Mouse (Mus musculus) kidney, embryonic 15.5 days (tissue): ENCODE data around the gene Olfr1179. TPM values are rescaled to one million over a fixed set of nuclear protein-coding genes. Genes with fewer than 3 reads are reported as not detected.
"Not testable (repeated sequence)": the region's sequence is repeated elsewhere in the genome, so short reads cannot be mapped to it uniquely, and the experiment has no call there.

Source experiments
- ATAC-seq: fragments of 200-750 bp; cut with Nextera tagmentation; replicated peaks from 2 replicates; pipeline ENCODE4 v1.8.0; 2017; ENCODE audit warnings: moderate TSS enrichment; ENCODE audit not compliant: low FRiP score
- H3K27ac ChIP-seq: fragments of 300-500 bp; sonication (generic); 2 replicates; pipeline ENCODE4 v1.5.1; 2015; ENCODE audit warnings: mild to moderate bottlenecking, inconsistent platforms
- H3K27me3 ChIP-seq: fragments of 300-500 bp; sonication (generic); 2 replicates; pipeline ENCODE4 v1.6.1; 2015; ENCODE audit warnings: inconsistent platforms
- H3K36me3 ChIP-seq: fragments of 300-500 bp; sonication (generic); 2 replicates; pipeline ENCODE4 v1.6.1; 2015; ENCODE audit warnings: inconsistent platforms
- H3K4me1 ChIP-seq: fragments of 300-500 bp; sonication (generic); 2 replicates; pipeline ENCODE4 v1.6.1; 2015; ENCODE audit warnings: inconsistent platforms
- H3K4me2 ChIP-seq: fragments of 300-500 bp; sonication (generic); 2 replicates; pipeline ENCODE4 v1.6.1; 2015; ENCODE audit warnings: moderate library complexity, mild to moderate bottlenecking, inconsistent platforms
- H3K4me3 ChIP-seq: fragments of 300-500 bp; sonication (generic); replicated peaks from 2 replicates; pipeline ENCODE4 v1.5.1; 2015; ENCODE audit warnings: mild to moderate bottlenecking, inconsistent platforms
- H3K9ac ChIP-seq: fragments of 300-500 bp; sonication (generic); 2 replicates; pipeline ENCODE4 v1.6.1; 2015; ENCODE audit warnings: mild to moderate bottlenecking, inconsistent platforms
- H3K9me3 ChIP-seq: fragments of 300-500 bp; sonication (generic); replicated peaks from 2 replicates; pipeline ENCODE4 v1.6.1; 2016; ENCODE audit warnings: inconsistent platforms
- WGBS: fragments of 180-500 bp; shearing (Covaris S2); methylation state at CpG from one replicate; pipeline ENCODE4 v1.1.7; 2015; ENCODE audit warnings: mixed read lengths; 5-methylcytosine and 5-hydroxymethylcytosine counted together
- polyA plus RNA-seq: library from polyadenylated mRNA; unstranded; fragments of >200 nt; fragmentation: Nextera tagmentation; extraction: Ambion mirVana; gene quantifications from 2 replicates; pipeline ENCODE4 v1.2.1, GENCODE M21; 2015

Olfr1179 gene
- polyA plus RNA-seq, result not detected in 2 replicates

GRCm38 (mm10) chr2:88406353-88406752 lies at the start of gene Olfr1179:
TSS of gene Olfr1179 (minus strand) at chr2:88406453.
- 82% methylated on average over 3 of the region's 3 CpGs for WGBS
- no peak for ATAC-seq

GRCm38 (mm10) chr2:88454567-88454966 lies 48.3 kb upstream of the Olfr1179 start, which contains the start of gene Olfr1183:
TSS of gene Olfr1183 (plus strand) at chr2:88454867.
- H3K27me3 ChIP-seq, H3K36me3 ChIP-seq, H3K4me3 ChIP-seq, H3K4me2 ChIP-seq, H3K9ac ChIP-seq, H3K27ac ChIP-seq, H3K4me1 ChIP-seq, ATAC-seq, H3K9me3 ChIP-seq: not testable (repeated sequence)
- WGBS, result 83% methylated on average over 1 of the region's 1 CpGs

More at GRCm38 (mm10) chr2:88406353-88406752, at the start of gene Olfr1179:
- H3K9ac ChIP-seq, result no peak within 1 kb of the TSS
- H3K4me3 ChIP-seq, result no peak within 1 kb of the TSS
- H3K9me3 ChIP-seq, result no peaks in the 10 kb centered on the region
- H3K4me2 ChIP-seq, result no peak within 1 kb of the TSS
- H3K4me1 ChIP-seq, result no peaks in the 10 kb centered on the region
- H3K27me3 ChIP-seq, result no peaks in the 10 kb centered on the region
- H3K27ac ChIP-seq, result no peak within 1 kb of the TSS
- H3K36me3 ChIP-seq, result no peaks in the 10 kb centered on the region

- H3K27ac ChIP-seq, result no peak within 1 kb of the TSS
- no peaks in the 10 kb centered on the region for H3K9me3 ChIP-seq
- no peaks in the 10 kb centered on the region for H3K27me3 ChIP-seq
- no peaks in the 10 kb centered on the region for H3K36me3 ChIP-seq
- no peak within 1 kb of the TSS for H3K4me2 ChIP-seq
- H3K4me1 ChIP-seq, result no peaks in the 10 kb centered on the region
- no peak within 1 kb of the TSS for H3K9ac ChIP-seq
- WGBS, result 96% methylated on average over 1 of the region's 1 CpGs
- no peak for ATAC-seq
- H3K4me3 ChIP-seq, result no peak within 1 kb of the TSS
Observed at GRCm38 (mm10) chr2:88449031-88449430, 42.8 kb upstream of the Olfr1179 start, which contains the start of gene Gm13757. TSS of gene Gm13757 (minus strand) at chr2:88449131.

DNA sequence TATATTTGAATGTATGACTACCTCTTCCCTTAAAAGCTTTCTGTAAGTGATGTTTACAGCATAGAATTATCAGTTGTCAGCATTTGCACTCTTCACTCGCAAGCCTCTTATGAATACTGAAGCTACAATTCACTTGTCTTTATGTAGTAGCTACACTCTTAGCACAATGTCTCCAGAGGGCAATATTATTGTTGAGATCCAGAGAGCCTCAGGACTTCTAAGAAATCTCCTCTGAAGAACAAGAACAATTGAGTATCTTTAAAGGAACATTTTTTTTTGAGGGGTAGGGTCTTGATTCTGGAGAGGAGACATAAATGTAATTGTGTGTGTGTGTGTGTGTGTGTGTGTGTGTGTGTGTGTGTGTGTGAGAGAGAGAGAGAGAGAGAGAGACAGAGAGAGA lies 19.8 kb upstream of the Olfr1179 start, which contains the start of gene Olfr1181:
Gene Olfr1181, minus strand, starts transcription at position 101 of the 400 bp plus-strand sequence.
- Histone ChIP-seq H3K36me3 (no peaks in the 10 kb centered on the region), H3K9ac (no peak within 1 kb of the TSS), H3K27ac (no peak within 1 kb of the TSS), H3K4me1 (no peaks in the 10 kb centered on the region), H3K4me2 (no peak within 1 kb of the TSS), H3K27me3 (no peaks in the 10 kb centered on the region), H3K9me3 (no peaks in the 10 kb centered on the region), H3K4me3 (no peak within 1 kb of the TSS)
- WGBS, result 97% methylated on average over 1 of the region's 1 CpGs
- no peak for ATAC-seq

DNA sequence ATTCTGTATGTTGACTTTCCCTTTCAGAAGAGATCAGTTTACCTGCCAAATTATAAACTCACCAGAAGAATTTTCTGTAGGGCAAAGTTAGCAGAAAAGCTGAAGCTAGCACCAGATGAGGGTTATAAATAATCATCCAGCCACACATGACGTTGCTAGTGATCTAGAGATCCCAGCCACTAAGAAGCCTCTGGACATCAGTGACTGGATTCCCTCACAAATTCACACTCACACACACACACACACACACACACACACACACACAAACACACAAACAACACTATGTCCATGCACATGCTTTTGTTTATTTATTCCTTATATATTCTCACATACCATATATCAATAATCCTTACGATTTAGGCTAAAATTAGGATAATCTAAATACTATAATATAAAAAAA lies 12.8 kb upstream of the Olfr1179 start, which contains the start of gene Olfr1180:
Gene Olfr1180, minus strand, starts transcription at position 101 of the 400 bp plus-strand sequence.
- WGBS, result 66% methylated on average over 2 of the region's 2 CpGs
- Histone ChIP-seq H3K9ac (no peak within 1 kb of the TSS), H3K27ac (no peak within 1 kb of the TSS), H3K4me3 (no peak within 1 kb of the TSS), H3K9me3 (no peaks in the 10 kb centered on the region), H3K27me3 (no peaks in the 10 kb centered on the region), H3K4me1 (no peaks in the 10 kb centered on the region), H3K4me2 (no peak within 1 kb of the TSS), H3K36me3 (no peaks in the 10 kb centered on the region)
- no peak for ATAC-seq

DNA sequence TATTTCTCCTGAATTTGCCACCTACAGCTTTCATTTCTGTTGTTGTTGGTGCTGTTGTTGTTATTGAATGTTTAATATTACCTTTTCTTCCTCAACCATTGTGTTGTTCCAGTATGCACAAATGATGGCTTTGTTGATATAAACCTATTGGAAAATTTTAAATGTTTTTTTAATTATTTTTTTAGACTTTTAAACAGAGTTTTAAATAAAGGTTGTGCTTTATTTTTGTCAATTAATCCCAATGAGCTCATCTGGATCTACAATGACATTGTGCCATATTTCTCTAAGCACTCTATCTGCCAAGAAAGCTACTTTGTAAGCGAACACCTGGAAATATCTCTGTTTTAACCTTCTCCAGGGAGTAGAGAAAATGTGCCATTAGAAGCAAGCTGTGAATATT lies 19.5 kb downstream of the Olfr1179 start, which contains the start of gene Olfr1178:
Gene Olfr1178, plus strand, starts transcription at position 301 of the 400 bp plus-strand sequence.
- Histone ChIP-seq H3K9me3 (no peaks in the 10 kb centered on the region), H3K27me3 (no peaks in the 10 kb centered on the region), H3K4me1 (no peaks in the 10 kb centered on the region), H3K4me2 (no peak within 1 kb of the TSS), H3K4me3 (no peak within 1 kb of the TSS), H3K27ac (no peak within 1 kb of the TSS), H3K36me3 (no peaks in the 10 kb centered on the region), H3K9ac (no peak within 1 kb of the TSS)
- no peak for ATAC-seq
- WGBS, result 82% methylated on average over 1 of the region's 1 CpGs

DNA sequence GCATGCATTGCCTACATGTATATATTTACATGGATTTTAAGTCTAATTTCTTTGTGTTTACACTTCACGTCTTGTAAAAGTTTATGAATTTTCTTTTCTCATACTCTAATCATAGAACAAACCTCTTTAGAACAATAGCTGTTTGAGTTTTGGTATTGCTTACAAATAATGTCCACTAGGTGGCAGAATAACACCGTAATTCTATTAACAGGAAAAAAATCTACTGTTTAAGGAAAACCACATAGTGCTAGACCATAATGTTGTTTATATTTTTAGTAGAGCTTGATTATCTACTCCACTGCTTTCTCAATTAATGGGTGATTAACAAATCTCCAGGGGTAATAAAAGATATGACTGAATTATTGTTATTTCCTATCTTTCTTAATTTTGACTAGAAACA lies 49.9 kb downstream of the Olfr1179 start:
- Histone ChIP-seq H3K36me3 (no peaks in the 10 kb centered on the region), H3K27me3 (no peaks in the 10 kb centered on the region), H3K4me1 (no peaks in the 10 kb centered on the region), H3K9ac (no peak overlapping the region), H3K27ac (no peak overlapping the region), H3K4me3 (no peak overlapping the region), H3K9me3 (no peaks in the 10 kb centered on the region), H3K4me2 (no peak overlapping the region)
- ATAC-seq, result no peak
- 3% methylated on average over 2 of the region's 2 CpGs for WGBS

Other genes with a start within 250 kb of the Olfr1179 start
- gene Olfr1168, start 224.6 kb downstream of the Olfr1179 start, polyA plus RNA-seq, result not detected in 2 replicates
- not detected in 2 replicates for gene Olfr1170, start 178.1 kb downstream of the Olfr1179 start, polyA plus RNA-seq
- not detected in 2 replicates for gene Olfr1173, start 126.6 kb downstream of the Olfr1179 start, polyA plus RNA-seq
- not detected in 2 replicates for gene Olfr1174-ps, start 91.3 kb downstream of the Olfr1179 start, polyA plus RNA-seq
- gene Olfr1175-ps, start 79.2 kb downstream of the Olfr1179 start, polyA plus RNA-seq, result not detected in 2 replicates
- gene Olfr1176, start 69.7 kb downstream of the Olfr1179 start, polyA plus RNA-seq, result not detected in 2 replicates
- not detected in 2 replicates for gene Olfr1177-ps, start 60.0 kb downstream of the Olfr1179 start, polyA plus RNA-seq
- gene Olfr1178, start 19.4 kb downstream of the Olfr1179 start, polyA plus RNA-seq, result not detected in 2 replicates
- gene Olfr1180, start 12.7 kb upstream of the Olfr1179 start, polyA plus RNA-seq, result not detected in 2 replicates
- gene Olfr1181, start 19.7 kb upstream of the Olfr1179 start, polyA plus RNA-seq, result not detected in 2 replicates
- gene Gm13757, start 42.7 kb upstream of the Olfr1179 start, polyA plus RNA-seq, result not detected in 2 replicates
- gene Olfr1183, start 48.4 kb upstream of the Olfr1179 start, polyA plus RNA-seq, result not detected in 2 replicates
- gene Olfr1184, start 77.1 kb upstream of the Olfr1179 start, polyA plus RNA-seq, result not detected in 2 replicates
- not detected in 2 replicates for gene Olfr1185-ps1, start 86.9 kb upstream of the Olfr1179 start, polyA plus RNA-seq
- gene Olfr1186, start 112.1 kb upstream of the Olfr1179 start, polyA plus RNA-seq, result not detected in 2 replicates
- gene Olfr1188, start 150.5 kb upstream of the Olfr1179 start, polyA plus RNA-seq, result not detected in 2 replicates
- gene Olfr1189, start 180.0 kb upstream of the Olfr1179 start, polyA plus RNA-seq, result not detected in 2 replicates
- gene Olfr1191-ps1, start 234.1 kb upstream of the Olfr1179 start, polyA plus RNA-seq, result not detected in 2 replicates
- not detected in 2 replicates for gene Olfr1192-ps1, start 242.1 kb upstream of the Olfr1179 start, polyA plus RNA-seq